Mouse (Mus musculus): ENCODE data around the gene Acer3. TPM values are rescaled to one million over a fixed set of nuclear protein-coding genes. Genes with fewer than 3 reads are reported as not detected.

Gene Acer3
- polyA plus RNA-seq, 1 experiment from 2014 or later: 28.3 TPM

DNA sequence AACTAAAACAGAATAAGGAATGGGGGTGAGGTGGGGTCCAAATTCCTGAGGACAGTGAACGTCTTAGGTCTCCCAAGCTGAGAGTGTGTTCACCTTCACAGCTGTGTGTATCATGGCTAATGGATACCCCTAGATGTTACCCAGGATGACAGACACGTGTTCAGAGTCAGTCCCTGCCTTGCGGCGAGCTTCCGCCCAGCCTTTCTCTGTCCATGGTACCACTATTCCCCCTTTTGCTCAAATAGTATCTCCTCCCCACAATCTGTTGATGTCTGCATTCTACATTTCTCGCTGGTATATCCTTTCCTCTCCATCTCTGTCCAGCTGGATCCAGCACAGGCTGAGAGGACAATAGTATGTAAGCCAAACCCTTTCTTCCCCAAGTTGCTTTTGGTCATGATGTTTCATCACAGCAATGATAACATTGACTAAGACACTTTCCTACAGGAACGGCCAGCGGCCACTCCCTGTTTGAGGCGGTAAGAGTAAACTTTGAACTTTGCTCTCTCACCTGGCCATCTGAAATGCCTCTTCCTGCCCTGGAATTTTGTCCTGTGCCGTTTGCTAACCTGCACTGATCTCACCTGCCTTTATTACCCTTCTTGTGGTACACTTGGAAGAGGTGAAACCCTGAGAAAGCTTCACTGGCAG, 125.7 kb downstream of the Acer3 start:
- Histone ChIP-seq H3K27ac (ENCODE audit: low read depth, low read length) (no peak overlapping the region), H3K36me3 (ENCODE audit: control insufficient read depth, insufficient read depth, low read length) (no peaks in the 10 kb centered on the region), H3K4me3 (ENCODE audit: low read depth, low read length) (no peak overlapping the region), H3K27me3 (ENCODE audit: control insufficient read depth, insufficient read depth, low read length) (peaks cover 17% of the 10 kb centered on the region; the same call in 1 of the 2 replicates), H3K4me1 (ENCODE audit: control insufficient read depth, insufficient read depth, low read length) (peaks cover 10% of the 10 kb centered on the region), H3K9me3 (ENCODE audit: control insufficient read depth, low read length) (no peaks in the 10 kb centered on the region), H3K9ac (replicated peaks; ENCODE audit: low read depth, low read length) (no peak overlapping the region), H3K4me2 (ENCODE audit: low read depth, low read length) (no peak overlapping the region)
- WGBS: 48% methylated on average over 10 of the region's 10 CpGs
- no peak for ATAC-seq (ENCODE audit: low read depth)

GRCm38 (mm10) chr7:98194026-98194792, 126.8 kb downstream of the Acer3 start:
- peak overlapping the region; percentile 94 for H3K4me2 ChIP-seq (ENCODE audit: low read depth, low read length)
- ATAC-seq (ENCODE audit: low read depth): peak; percentile 80
- peaks cover 10% of the 10 kb centered on the region for H3K4me1 ChIP-seq (ENCODE audit: control insufficient read depth, insufficient read depth, low read length)
- H3K9ac ChIP-seq (replicated peaks; ENCODE audit: low read depth, low read length): peak overlapping the region; percentile 35; the same call in 1 of the 2 replicates
- peaks cover 17% of the 10 kb centered on the region; the same call in 1 of the 2 replicates for H3K27me3 ChIP-seq (ENCODE audit: control insufficient read depth, insufficient read depth, low read length)
- H3K27ac ChIP-seq (ENCODE audit: low read depth, low read length): no peak overlapping the region
- H3K36me3 ChIP-seq (ENCODE audit: control insufficient read depth, insufficient read depth, low read length): no peaks in the 10 kb centered on the region
- WGBS: 2% methylated on average over 61 of the region's 61 CpGs
- H3K4me3 ChIP-seq (ENCODE audit: low read depth, low read length): peak overlapping the region; percentile 45
- no peaks in the 10 kb centered on the region for H3K9me3 ChIP-seq (ENCODE audit: control insufficient read depth, low read length)

DNA sequence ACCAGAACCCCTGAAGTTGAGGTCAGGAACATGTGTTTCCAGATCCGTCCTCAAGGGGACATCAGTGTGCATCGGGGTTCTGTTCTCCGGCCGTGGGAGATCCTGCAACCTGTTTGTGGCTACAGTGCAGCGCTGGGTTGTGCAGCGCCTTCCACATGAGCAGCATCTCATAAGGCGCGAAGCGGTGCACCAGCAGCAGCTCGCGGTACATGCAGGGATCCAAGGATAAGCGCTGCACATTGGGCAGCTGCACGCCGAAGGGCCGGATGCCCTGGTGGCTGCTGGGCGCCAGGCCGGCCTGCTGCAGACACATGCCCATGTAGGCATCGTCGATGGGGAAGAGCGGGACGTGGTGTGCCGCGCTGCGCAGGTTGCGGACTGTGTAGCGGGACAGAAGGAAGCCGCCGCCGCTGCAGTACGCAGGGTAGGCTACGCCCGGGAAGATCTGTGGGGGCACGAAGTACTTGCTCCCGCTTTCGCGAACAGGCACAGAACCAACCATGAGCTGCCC, 127.4 kb downstream of the Acer3 start:
- WGBS: 2% methylated on average over 36 of the region's 36 CpGs
- peak; percentile 79 for ATAC-seq (ENCODE audit: low read depth)
- Histone ChIP-seq H3K36me3 (ENCODE audit: control insufficient read depth, insufficient read depth, low read length) (no peaks in the 10 kb centered on the region), H3K9ac (replicated peaks; ENCODE audit: low read depth, low read length) (peak overlapping the region; percentile 35; the same call in 1 of the 2 replicates), H3K9me3 (ENCODE audit: control insufficient read depth, low read length) (no peaks in the 10 kb centered on the region), H3K4me1 (ENCODE audit: control insufficient read depth, insufficient read depth, low read length) (peaks cover 10% of the 10 kb centered on the region), H3K4me2 (ENCODE audit: low read depth, low read length) (peak overlapping the region; percentile 94), H3K27me3 (ENCODE audit: control insufficient read depth, insufficient read depth, low read length) (peaks cover 17% of the 10 kb centered on the region; the same call in 1 of the 2 replicates), H3K27ac (ENCODE audit: low read depth, low read length) (no peak overlapping the region), H3K4me3 (ENCODE audit: low read depth, low read length) (peak overlapping the region; percentile 45)

DNA sequence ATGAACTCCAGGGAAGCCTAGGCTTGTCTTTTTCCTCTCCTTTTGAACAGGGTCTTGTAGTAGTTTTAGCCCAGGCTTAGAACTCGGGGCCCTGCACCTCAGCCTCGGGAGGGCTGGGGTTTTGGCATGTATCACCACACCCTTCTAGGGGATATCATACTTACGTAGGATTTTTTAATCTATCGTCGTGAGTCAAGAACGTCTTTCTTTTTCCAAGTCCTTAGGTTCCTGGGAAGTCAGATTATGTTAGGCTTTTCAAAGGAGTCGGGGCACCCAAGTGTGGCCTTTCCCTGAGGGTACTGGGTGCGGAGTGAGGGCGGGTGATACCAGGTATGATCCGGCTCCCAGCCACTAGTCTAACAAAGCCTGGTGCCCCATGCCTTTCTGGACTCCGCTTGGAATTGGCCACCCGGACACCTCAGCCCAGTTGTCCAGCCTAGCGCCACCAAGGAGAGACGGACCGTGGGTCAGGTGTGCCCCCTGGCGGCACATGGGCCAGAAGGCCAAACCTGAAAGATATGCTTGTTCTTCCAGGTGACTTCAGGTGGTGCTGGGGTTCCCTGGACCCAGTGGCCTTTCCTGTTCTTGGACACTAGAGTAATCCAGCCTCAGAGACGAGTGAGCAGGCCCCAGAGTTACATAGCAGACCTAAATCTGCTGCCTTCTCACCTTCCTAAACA, 129.3 kb downstream of the Acer3 start:
- no peak overlapping the region for H3K9ac ChIP-seq (replicated peaks; ENCODE audit: low read depth, low read length)
- no peak overlapping the region for H3K4me2 ChIP-seq (ENCODE audit: low read depth, low read length)
- WGBS: 70% methylated on average over 17 of the region's 17 CpGs
- no peak overlapping the region for H3K27ac ChIP-seq (ENCODE audit: low read depth, low read length)
- no peak overlapping the region for H3K4me3 ChIP-seq (ENCODE audit: low read depth, low read length)
- H3K4me1 ChIP-seq (ENCODE audit: control insufficient read depth, insufficient read depth, low read length): peaks cover 10% of the 10 kb centered on the region
- H3K9me3 ChIP-seq (ENCODE audit: control insufficient read depth, low read length): no peaks in the 10 kb centered on the region
- no peaks in the 10 kb centered on the region for H3K36me3 ChIP-seq (ENCODE audit: control insufficient read depth, insufficient read depth, low read length)
- ATAC-seq (ENCODE audit: low read depth): no peak
- peaks cover 17% of the 10 kb centered on the region; the same call in 1 of the 2 replicates for H3K27me3 ChIP-seq (ENCODE audit: control insufficient read depth, insufficient read depth, low read length)

- no peaks in the 10 kb centered on the region for H3K36me3 ChIP-seq (ENCODE audit: control insufficient read depth, insufficient read depth, low read length)
- H3K9me3 ChIP-seq (ENCODE audit: control insufficient read depth, low read length): no peaks in the 10 kb centered on the region
- ATAC-seq (ENCODE audit: low read depth): no peak
- H3K9ac ChIP-seq (replicated peaks; ENCODE audit: low read depth, low read length): no peak overlapping the region
- H3K4me1 ChIP-seq (ENCODE audit: control insufficient read depth, insufficient read depth, low read length): peaks cover 12% of the 10 kb centered on the region
- no peak overlapping the region for H3K27ac ChIP-seq (ENCODE audit: low read depth, low read length)
- 91% methylated on average over 1 of the region's 1 CpGs for WGBS
- H3K4me3 ChIP-seq (ENCODE audit: low read depth, low read length): no peak overlapping the region
- peaks cover 13% of the 10 kb centered on the region; the same call in 1 of the 2 replicates for H3K27me3 ChIP-seq (ENCODE audit: control insufficient read depth, insufficient read depth, low read length)
- H3K4me2 ChIP-seq (ENCODE audit: low read depth, low read length): no peak overlapping the region
Measured at GRCm38 (mm10) chr7:98190578-98190977, 130.4 kb downstream of the Acer3 start.

DNA sequence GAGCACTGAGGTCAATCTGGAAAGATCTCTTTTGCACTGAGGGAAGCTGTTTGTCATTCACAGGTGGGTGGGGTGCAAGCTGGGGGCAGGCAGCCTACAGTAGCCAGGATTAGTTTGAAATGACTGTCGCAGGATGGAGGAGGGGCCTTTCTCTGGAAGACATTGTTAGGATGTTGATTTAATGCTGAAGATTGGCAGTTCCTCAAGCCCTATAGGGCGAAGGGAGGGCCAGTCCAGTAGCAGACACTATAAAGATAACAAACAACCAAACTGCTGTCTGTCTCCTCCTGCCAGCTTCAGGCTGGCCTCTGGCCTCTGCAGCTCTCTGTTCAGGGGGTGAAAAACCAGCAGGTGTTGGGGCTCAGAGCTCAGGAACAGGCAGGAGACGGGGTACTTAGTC, 131.3 kb downstream of the Acer3 start:
- Histone ChIP-seq H3K9ac (replicated peaks; ENCODE audit: low read depth, low read length) (no peak overlapping the region), H3K4me1 (ENCODE audit: control insufficient read depth, insufficient read depth, low read length) (peaks cover 12% of the 10 kb centered on the region), H3K4me2 (ENCODE audit: low read depth, low read length) (no peak overlapping the region), H3K27ac (ENCODE audit: low read depth, low read length) (no peak overlapping the region), H3K9me3 (ENCODE audit: control insufficient read depth, low read length) (no peaks in the 10 kb centered on the region), H3K36me3 (ENCODE audit: control insufficient read depth, insufficient read depth, low read length) (no peaks in the 10 kb centered on the region), H3K27me3 (ENCODE audit: control insufficient read depth, insufficient read depth, low read length) (peaks cover 10% of the 10 kb centered on the region; the same call in 1 of the 2 replicates), H3K4me3 (ENCODE audit: low read depth, low read length) (no peak overlapping the region)
- WGBS: 32% methylated on average over 3 of the region's 3 CpGs
- no peak for ATAC-seq (ENCODE audit: low read depth)

DNA sequence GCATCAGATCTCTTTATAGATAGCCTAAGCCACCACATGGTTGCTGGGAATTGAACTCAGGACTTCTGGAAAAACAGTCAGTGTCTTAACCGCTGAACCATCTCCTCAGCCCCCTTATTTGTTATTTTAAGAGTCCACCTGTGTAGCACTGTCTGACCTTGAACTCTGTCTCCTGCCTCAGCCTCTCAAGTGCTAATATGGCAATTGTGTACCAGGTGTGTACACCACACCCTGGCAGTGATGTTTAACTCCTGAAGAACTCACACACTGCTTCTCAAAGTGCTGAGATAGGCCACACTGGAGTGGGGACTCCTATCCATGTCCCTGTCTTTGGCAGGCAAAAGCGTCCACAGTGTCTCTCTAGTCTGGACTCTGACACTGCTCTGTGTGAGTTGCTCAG, 132.3 kb downstream of the Acer3 start:
- no peak overlapping the region for H3K4me3 ChIP-seq (ENCODE audit: low read depth, low read length)
- H3K4me2 ChIP-seq (ENCODE audit: low read depth, low read length): no peak overlapping the region
- no peak overlapping the region for H3K9ac ChIP-seq (replicated peaks; ENCODE audit: low read depth, low read length)
- H3K9me3 ChIP-seq (ENCODE audit: control insufficient read depth, low read length): no peaks in the 10 kb centered on the region
- no peak for ATAC-seq (ENCODE audit: low read depth)
- no peak overlapping the region for H3K27ac ChIP-seq (ENCODE audit: low read depth, low read length)
- WGBS: 96% methylated on average over 2 of the region's 2 CpGs
- no peaks in the 10 kb centered on the region for H3K36me3 ChIP-seq (ENCODE audit: control insufficient read depth, insufficient read depth, low read length)
- H3K27me3 ChIP-seq (ENCODE audit: control insufficient read depth, insufficient read depth, low read length): peaks cover 10% of the 10 kb centered on the region; the same call in 1 of the 2 replicates
- H3K4me1 ChIP-seq (ENCODE audit: control insufficient read depth, insufficient read depth, low read length): peaks cover 7% of the 10 kb centered on the region

DNA sequence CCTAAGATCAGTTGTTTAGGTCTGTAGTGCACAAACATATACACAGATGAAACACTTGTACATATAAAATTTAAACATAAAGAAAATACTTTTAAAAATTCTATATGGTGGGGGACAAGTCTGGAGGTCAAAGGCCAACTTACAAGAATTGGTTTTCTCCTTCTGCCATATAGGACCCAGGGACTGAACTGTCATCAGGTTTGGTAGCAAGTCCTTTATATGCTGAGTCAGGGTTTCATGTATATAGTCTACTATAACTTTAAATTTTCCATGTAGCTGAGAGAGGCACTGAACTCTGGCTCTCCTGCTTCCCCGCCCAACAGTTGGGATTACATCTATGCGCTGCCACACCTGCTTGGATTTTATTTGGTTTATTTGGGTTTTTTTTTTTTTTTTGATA, 132.8 kb downstream of the Acer3 start:
- WGBS: 98% methylated on average over 2 of the region's 2 CpGs
- Histone ChIP-seq H3K36me3 (ENCODE audit: control insufficient read depth, insufficient read depth, low read length) (no peaks in the 10 kb centered on the region), H3K4me1 (ENCODE audit: control insufficient read depth, insufficient read depth, low read length) (0 out of 2 replicates have a peak, but pooled peaks cover 3% of the 10 kb centered on the region), H3K9me3 (ENCODE audit: control insufficient read depth, low read length) (no peaks in the 10 kb centered on the region), H3K27me3 (ENCODE audit: control insufficient read depth, insufficient read depth, low read length) (peaks cover 10% of the 10 kb centered on the region; the same call in 1 of the 2 replicates), H3K4me2 (ENCODE audit: low read depth, low read length) (no peak overlapping the region), H3K9ac (replicated peaks; ENCODE audit: low read depth, low read length) (no peak overlapping the region), H3K4me3 (ENCODE audit: low read depth, low read length) (no peak overlapping the region), H3K27ac (ENCODE audit: low read depth, low read length) (no peak overlapping the region)
- no peak for ATAC-seq (ENCODE audit: low read depth)

Data from neural tube, embryonic 14.5 days (tissue).